ENCODE assay signal across 11 mouse cellular contexts in the genomic region with DNA sequence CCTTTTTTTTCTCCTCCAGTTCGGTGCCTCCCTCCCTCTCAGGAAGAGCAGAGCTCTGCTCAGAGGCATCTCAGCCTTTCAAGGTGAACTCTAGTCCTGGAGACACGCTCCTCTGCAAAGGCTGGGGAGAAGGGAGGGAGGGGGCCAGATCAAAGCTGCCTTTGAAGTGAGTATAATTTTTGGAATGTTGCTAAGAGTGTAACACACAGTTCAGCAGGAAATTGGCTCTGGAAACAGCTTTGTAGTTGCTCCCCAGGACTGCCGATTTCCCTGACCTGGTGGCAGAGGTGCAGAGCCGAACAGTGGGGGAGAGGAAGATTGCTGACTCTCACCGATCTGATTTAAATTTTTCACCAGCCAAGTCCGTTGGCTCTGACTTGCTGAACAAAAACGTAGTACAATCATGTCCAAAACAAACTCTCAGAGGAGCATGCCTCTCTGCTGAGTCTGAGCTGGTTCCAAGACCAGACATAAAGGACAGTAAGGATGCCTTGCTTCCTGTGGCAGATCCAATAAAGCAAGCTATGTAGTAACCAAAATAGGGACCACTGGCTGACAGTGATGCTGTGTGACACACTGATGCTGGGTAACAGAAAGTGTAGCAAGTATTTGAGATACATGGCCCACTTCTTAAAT.
DNase-seq lines count a peak whose midpoint lies in the region; ATAC-seq lines count a peak whose summit lies in the region.
"Had no signal": no experiment of that assay in that cellular context is flagged by ENCODE, and none has a peak within 500 bp of the region (broad histone marks: within the 10 kb centered on the region; RNA-seq: fewer than 3 reads in every experiment).

No protein-coding gene starts in this region.

- WGBS in embryonic facial prominence, embryonic 12.5 days: 3% methylated on average over 7 of the region's 7 CpGs
- WGBS in limb, embryonic 12.5 days: 2% methylated on average over 7 of the region's 7 CpGs

- DNase-seq in cerebellum, postnatal 25 days: peak; percentile 16 to 27
- DNase-seq in cerebellum, adult 9-11 months: no peak
- DNase-seq in R1 (ENCODE audit: low read depth, low spot score): peak; percentile 12
- no peak for DNase-seq in thymus, postnatal 0 days (ENCODE audit: low spot score)
- DNase-seq in right cerebral cortex, adult 2 months (ENCODE audit: low spot score in 2 of 2): no peak
- no peak for DNase-seq in gastrocnemius, adult 8-10 months (ENCODE audit: low spot score in 2 of 2)
- DNase-seq: heart, postnatal 14 days; liver, embryonic 13.5 days; spleen, adult 18-20 months had no signal

- H3K4me3 ChIP-seq in embryonic facial prominence, embryonic 12.5 days: no peak overlapping the region
- no peak overlapping the region for H3K4me3 ChIP-seq in limb, embryonic 12.5 days (replicated peaks)
- H3K4me3 ChIP-seq: liver, embryonic 13.5 days had no signal

- no peaks in the 10 kb centered on the region for H3K9me3 ChIP-seq in embryonic facial prominence, embryonic 12.5 days
- H3K9me3 ChIP-seq in limb, embryonic 12.5 days: no peaks in the 10 kb centered on the region
- H3K9me3 ChIP-seq: liver, embryonic 13.5 days had no signal

- ATAC-seq in embryonic facial prominence, embryonic 12.5 days (ENCODE audit: insufficient number of reproducible peaks, insufficient read depth, low FRiP score, low TSS enrichment): peak; percentile 28; the same call in 1 of the 2 replicates
- peak; percentile 56 for ATAC-seq in limb, embryonic 12.5 days (ENCODE audit: insufficient number of reproducible peaks, insufficient read depth, low FRiP score, low TSS enrichment, low read depth)

- no peak overlapping the region for H3K4me2 ChIP-seq in embryonic facial prominence, embryonic 12.5 days (replicated peaks)
- peak overlapping the region; percentile 4 for H3K4me2 ChIP-seq in limb, embryonic 12.5 days
- H3K4me2 ChIP-seq: liver, embryonic 13.5 days had no signal

- H3K27ac ChIP-seq in embryonic facial prominence, embryonic 12.5 days: peak overlapping the region; percentile 57; the same call in 1 of the 2 replicates
- H3K27ac ChIP-seq in limb, embryonic 12.5 days: peak overlapping the region; percentile 50; the same call in 1 of the 2 replicates
- H3K27ac ChIP-seq: liver, embryonic 13.5 days had no signal

- H3K27me3 ChIP-seq in embryonic facial prominence, embryonic 12.5 days: no peaks in the 10 kb centered on the region
- no peaks in the 10 kb centered on the region for H3K27me3 ChIP-seq in limb, embryonic 12.5 days
- H3K27me3 ChIP-seq: liver, embryonic 13.5 days had no signal

- no peak overlapping the region for H3K9ac ChIP-seq in embryonic facial prominence, embryonic 12.5 days
- H3K9ac ChIP-seq in limb, embryonic 12.5 days (replicated peaks): no peak overlapping the region
- H3K9ac ChIP-seq: liver, embryonic 13.5 days had no signal

- H3K36me3 ChIP-seq in embryonic facial prominence, embryonic 12.5 days: no peaks in the 10 kb centered on the region
- no peaks in the 10 kb centered on the region for H3K36me3 ChIP-seq in limb, embryonic 12.5 days
- H3K36me3 ChIP-seq: liver, embryonic 13.5 days had no signal

- 0 out of 2 replicates have a peak, but pooled peaks cover 15% of the 10 kb centered on the region for H3K4me1 ChIP-seq in embryonic facial prominence, embryonic 12.5 days
- H3K4me1 ChIP-seq in limb, embryonic 12.5 days (replicated peaks): peaks cover 37% of the 10 kb centered on the region
- H3K4me1 ChIP-seq: liver, embryonic 13.5 days had no signal

Comparison
In these comparisons a context has a peak if more than half of its experiments do, and no peak if none do; other contexts are left out.
1. DNase-seq: peak in cerebellum, postnatal 25 days (2 of 2) and R1 (single experiment); none in cerebellum, adult 9-11 months (single experiment), thymus, postnatal 0 days (single experiment), right cerebral cortex, adult 2 months (0 of 2) and gastrocnemius, adult 8-10 months (0 of 2).